Mouse (Mus musculus) bone marrow, adult 2 months (tissue): ENCODE data around the gene Pik3cb. TPM values are rescaled to one million over a fixed set of nuclear protein-coding genes. Genes with fewer than 3 reads are reported as not detected.
A peak's percentile ranks its signal among the peaks of the same experiment; 100 is the strongest.

ENCODE experiments used
- H3K27ac ChIP-seq: fragments of 200-500 bp; 2 replicates; pipeline ENCODE4 v1.5.1; 2012; ENCODE audit warnings: low read depth, mild to moderate bottlenecking, control low read depth, inconsistent platforms, low read length; ENCODE audit not compliant: control insufficient read depth, poor library complexity, insufficient read depth
- H3K4me1 ChIP-seq: fragments of 200-500 bp; 2 replicates; pipeline ENCODE4 v1.6.1; 2011; ENCODE audit warnings: low read length; ENCODE audit not compliant: control insufficient read depth, insufficient read depth
- H3K4me3 ChIP-seq: fragments of 200-500 bp; replicated peaks from 2 replicates; pipeline ENCODE3; 2011; ENCODE audit warnings: mild to moderate bottlenecking, low read depth, low read length, control low read depth; ENCODE audit not compliant: control insufficient read depth
- CTCF ChIP-seq: fragments of 200-500 bp; IDR thresholded peaks from 2 replicates; pipeline ENCODE4 v1.5.1; 2011; ENCODE audit warnings: low read length, control low read depth; ENCODE audit not compliant: control insufficient read depth, insufficient read depth
- POLR2A ChIP-seq: fragments of 200-500 bp; IDR thresholded peaks from 2 replicates; pipeline ENCODE4 v1.6.1; 2011; ENCODE audit warnings: low read depth, mild to moderate bottlenecking, control low read depth, low read length, borderline replicate concordance; ENCODE audit not compliant: control insufficient read depth
- WGBS: fragments of 180-500 bp; shearing (Covaris S2); methylation state at CpG from one replicate; pipeline ENCODE4 v1.1.7; 2018; 5-methylcytosine and 5-hydroxymethylcytosine counted together
- polyA plus RNA-seq: library from polyadenylated mRNA; stranded (reverse); fragments of >200 nt; gene quantifications from 2 replicates; pipeline ENCODE4 v1.2.4, GENCODE M21; 2011; ENCODE audit warnings: low replicate concordance; ENCODE audit not compliant: missing spikeins, insufficient read depth, insufficient read length

Pik3cb gene
- polyA plus RNA-seq, 1 experiment, result 10.7 TPM

DNA sequence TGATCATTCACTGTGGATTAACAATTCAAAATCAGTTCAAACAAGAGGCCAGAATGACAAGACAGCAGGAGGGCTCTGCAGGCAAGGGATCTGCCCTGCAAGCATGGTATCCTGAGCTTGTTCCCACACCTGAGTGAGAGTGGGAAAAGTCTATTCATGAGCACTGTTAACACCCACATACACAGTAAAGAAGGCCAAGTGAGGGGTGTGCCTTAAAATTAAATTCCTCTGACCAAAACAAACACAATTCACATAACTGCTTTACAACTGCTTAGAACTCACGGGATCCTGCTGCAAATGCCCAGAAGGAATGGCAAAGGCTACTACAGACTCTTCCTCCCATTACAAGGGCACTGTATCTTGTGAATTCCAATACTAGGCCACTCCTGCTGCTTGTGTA is 29.3 kb downstream of the Pik3cb start:
- Histone ChIP-seq H3K4me1 (peaks cover 2% of the 10 kb centered on the region), H3K27ac (no peak overlapping the region), H3K4me3 (no peak overlapping the region)
- TF ChIP-seq POLR2A (no peak), CTCF (no peak)
- WGBS, result 84% methylated on average over 1 of the region's 1 CpGs

DNA sequence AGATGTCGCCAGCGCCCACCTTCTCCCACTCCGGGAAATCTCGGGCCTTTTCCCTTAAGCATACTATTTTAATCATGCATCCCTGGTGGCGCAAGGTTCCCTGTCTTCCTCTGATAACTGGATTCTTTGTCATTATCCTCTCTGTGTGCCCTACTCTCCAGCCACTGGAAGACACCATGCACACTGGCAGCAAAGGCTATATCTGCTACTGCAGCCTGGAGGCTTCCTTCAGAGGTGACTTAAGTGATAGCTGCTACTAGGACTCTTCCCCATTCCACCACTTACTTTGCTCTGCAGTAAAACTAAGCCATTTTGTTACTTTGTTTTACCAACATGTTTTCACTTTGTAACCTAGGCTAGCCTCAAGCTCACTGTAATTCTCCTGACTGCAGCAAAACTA is 30.2 kb downstream of the Pik3cb start:
- no peak overlapping the region for H3K27ac ChIP-seq
- no peak for TF ChIP-seq POLR2A
- TF ChIP-seq CTCF, result no peak
- H3K4me3 ChIP-seq, result no peak overlapping the region
- peaks cover 2% of the 10 kb centered on the region for H3K4me1 ChIP-seq
- WGBS, result 76% methylated on average over 5 of the region's 5 CpGs

DNA sequence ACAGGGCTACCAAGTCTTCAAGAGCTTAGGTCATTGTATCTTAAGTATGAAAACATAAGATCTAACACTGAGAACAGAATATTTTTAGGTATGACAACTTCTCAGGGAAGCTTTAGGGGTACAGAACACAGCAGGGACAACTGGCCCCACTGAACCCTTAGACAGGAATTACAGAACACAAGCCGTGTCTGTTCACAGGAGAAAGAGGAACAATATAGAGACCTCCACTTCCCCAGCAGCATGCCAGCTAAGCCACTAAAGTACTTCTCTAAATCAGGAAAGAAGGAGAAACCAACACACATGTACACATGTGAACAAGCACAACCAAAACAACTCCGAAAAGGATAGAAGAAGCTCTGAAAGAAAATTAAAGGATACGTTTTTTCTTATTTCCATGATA is 30.8 kb downstream of the Pik3cb start:
- H3K4me1 ChIP-seq, result peaks cover 2% of the 10 kb centered on the region
- 9% methylated on average over 3 of the region's 3 CpGs for WGBS
- TF ChIP-seq POLR2A, result no peak
- no peak for TF ChIP-seq CTCF
- H3K4me3 ChIP-seq, result no peak overlapping the region
- no peak overlapping the region for H3K27ac ChIP-seq

DNA sequence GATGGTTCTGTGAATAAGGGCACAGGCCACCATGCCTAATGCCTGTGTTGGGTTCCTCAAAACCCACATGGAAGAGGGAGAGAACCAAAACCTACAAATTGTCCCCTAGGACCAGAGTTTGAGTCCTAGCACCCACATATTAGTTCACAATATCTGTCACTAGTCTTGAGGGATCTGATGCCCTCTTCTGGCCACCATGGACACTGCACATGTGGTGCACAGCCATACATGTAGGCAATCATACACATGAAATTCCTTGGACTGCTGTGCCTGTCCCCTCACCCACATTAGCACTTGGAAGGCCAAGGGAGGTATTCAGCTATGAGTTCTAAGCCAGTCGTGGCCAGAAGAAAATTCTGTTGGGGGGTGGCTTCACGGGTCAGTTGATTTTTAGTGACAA is 36.0 kb downstream of the Pik3cb start:
- H3K4me1 ChIP-seq, result peaks cover 2% of the 10 kb centered on the region
- H3K4me3 ChIP-seq, result no peak overlapping the region
- no peak overlapping the region for H3K27ac ChIP-seq
- TF ChIP-seq CTCF (peak; percentile 41; the same call in 1 of the 2 replicates), POLR2A (no peak)
- WGBS, result 87% methylated on average over 2 of the region's 2 CpGs

DNA sequence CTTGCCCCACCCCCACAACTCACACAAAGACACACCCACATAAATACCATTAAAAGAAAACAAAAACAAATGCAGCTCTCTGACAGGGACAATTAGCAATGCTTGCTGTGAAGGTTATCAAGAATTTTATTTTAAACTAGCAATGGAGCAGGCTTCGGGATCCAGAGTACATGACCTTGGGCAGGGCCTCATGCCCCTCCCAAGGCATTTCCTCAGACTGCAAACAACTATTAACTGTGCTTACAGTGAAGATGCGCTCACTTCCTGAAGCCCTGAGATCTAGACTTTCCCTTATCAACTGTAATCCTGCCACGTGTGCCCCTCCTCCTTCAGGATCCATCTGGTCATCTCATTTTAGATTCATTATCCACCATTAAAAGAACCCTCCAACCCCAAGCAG is 36.6 kb downstream of the Pik3cb start:
- Histone ChIP-seq H3K4me1 (no peaks in the 10 kb centered on the region), H3K4me3 (no peak overlapping the region), H3K27ac (no peak overlapping the region)
- 65% methylated on average over 3 of the region's 3 CpGs for WGBS
- TF ChIP-seq POLR2A (no peak), CTCF (no peak)

DNA sequence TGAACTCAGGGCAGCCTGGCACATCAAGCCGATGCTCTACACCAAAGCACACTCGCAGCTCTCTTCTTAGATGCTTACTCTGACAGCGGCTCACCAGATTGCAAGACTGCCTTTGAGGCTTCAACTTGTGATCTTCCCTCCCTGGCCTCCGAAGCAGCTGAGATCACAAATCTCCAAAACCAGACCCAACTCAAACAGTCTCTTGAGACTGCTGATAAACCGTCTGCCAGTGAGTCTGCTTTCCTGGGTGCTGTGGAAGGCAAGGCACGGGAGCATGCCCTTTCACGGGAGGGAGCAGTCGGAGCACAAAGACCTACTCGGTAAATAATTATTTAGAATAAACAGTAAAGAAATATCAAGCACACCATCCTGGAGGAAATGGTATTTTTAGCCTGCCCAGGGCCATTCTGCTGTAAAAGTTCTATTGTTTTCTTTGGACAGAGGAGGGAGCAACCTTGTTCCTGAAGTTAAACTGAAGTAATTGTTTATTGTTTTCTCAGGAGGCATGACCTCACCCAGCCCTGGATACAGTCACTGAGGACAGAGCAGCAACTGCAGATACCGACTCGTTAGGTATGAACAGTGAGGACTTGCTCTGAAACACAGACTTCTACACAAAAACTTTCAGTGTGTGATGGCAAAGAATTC is 41.8 kb downstream of the Pik3cb start:
- TF ChIP-seq POLR2A, result no peak
- TF ChIP-seq CTCF, result no peak
- H3K27ac ChIP-seq, result no peak overlapping the region
- H3K4me1 ChIP-seq, result no peaks in the 10 kb centered on the region
- H3K4me3 ChIP-seq, result no peak overlapping the region
- 69% methylated on average over 11 of the region's 11 CpGs for WGBS

DNA sequence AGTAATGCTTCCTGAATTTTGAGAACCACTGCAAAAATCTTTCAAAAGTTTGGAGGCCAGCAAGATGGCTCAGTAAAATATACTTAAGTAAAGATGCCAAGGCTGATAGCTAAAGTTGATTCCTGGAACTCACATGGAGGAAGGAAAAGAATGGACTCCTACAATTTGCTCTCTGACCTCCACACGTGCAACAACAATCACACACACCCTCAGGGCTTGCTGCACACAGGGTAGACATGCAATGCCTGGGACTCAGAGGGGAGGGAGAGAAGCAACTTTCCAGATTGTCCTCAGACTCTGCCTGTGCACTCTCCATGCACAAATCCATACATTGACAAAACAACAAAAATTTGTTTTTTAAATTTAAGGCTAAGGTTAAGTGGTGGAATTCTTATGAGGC is 42.8 kb downstream of the Pik3cb start:
- Histone ChIP-seq H3K27ac (no peak overlapping the region), H3K4me1 (no peaks in the 10 kb centered on the region), H3K4me3 (no peak overlapping the region)
- TF ChIP-seq POLR2A (no peak), CTCF (no peak)
- 83% methylated on average over 1 of the region's 1 CpGs for WGBS

DNA sequence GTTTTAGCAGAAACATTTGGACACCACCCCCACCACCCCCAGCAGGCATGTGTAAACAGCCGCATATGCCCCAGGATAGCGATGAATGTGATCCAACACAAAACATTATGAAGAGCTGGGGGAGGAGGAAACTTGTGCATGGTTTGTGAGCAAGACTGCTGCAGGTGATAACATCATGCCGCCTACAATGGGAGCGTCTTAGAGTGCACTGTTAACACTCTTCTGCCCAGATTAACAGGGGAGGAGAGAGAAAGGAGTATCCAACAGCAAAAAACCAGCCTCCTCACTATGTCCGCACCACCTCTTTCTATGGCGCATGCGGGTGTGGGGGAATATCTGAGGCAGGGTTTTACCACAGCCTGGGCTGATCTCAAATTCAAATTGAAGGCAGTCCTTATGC is 45.2 kb downstream of the Pik3cb start:
- H3K4me3 ChIP-seq, result no peak overlapping the region
- TF ChIP-seq POLR2A (no peak), CTCF (no peak)
- peaks cover 2% of the 10 kb centered on the region for H3K4me1 ChIP-seq
- H3K27ac ChIP-seq, result no peak overlapping the region
- WGBS, result 71% methylated on average over 7 of the region's 7 CpGs

DNA sequence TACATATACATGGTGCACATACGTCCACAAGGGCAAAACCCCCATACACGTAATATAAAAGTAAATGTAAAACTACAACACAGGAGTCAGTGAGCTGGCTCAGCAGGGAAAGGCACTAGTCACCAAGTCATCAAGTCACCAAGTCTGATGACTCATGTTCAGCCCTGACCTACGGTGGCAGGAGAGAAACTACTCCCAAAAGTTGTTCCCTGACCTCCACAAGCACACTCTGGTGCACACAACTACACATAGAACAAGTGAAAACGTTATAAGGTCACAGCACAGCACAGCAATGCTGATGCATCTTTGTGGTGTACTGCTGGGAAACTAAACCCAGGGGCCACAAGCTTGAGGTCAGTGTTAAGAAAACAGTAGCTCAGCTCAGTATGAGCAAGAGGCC is 49.9 kb downstream of the Pik3cb start:
- H3K4me3 ChIP-seq, result no peak overlapping the region
- no peak overlapping the region for H3K27ac ChIP-seq
- WGBS, result 35% methylated on average over 4 of the region's 4 CpGs
- peaks cover 2% of the 10 kb centered on the region for H3K4me1 ChIP-seq
- TF ChIP-seq POLR2A (no peak), CTCF (no peak)
